Mouse (Mus musculus): ENCODE measurements around the gene Gm27179.
"Not testable (repeated sequence)": the region's sequence is repeated elsewhere in the genome, so short reads cannot be mapped to it uniquely, and the experiment has no call there.

GRCm38 (mm10) chr14:69494522-69494921, 17.8 kb downstream of the Gm27179 start:
- TF ChIP-seq CTCF (IDR thresholded peaks at IDR 0.05; ENCODE audit: control insufficient read depth, insufficient read depth, insufficient read length); CEBPB (IDR thresholded peaks at IDR 0.05; ENCODE audit: low read depth); MYOD1 (IDR thresholded peaks at IDR 0.05; ENCODE audit: control insufficient read depth, insufficient read length, low read depth): not testable (repeated sequence)
